Mouse (Mus musculus) heart, adult 11 months (tissue): ENCODE results near the gene Tpx2.

ENCODE experiments used
- DNase-seq: peaks from one replicate; pipeline ENCODE4 v3.0.0; 2022

Gene Tpx2

GRCm38 (mm10) chr2:152847815-152848302 is at the start of gene Tpx2:
Gene Tpx2 (plus strand): TSS chr2:152847964.
- DNase-seq, result peak; percentile 100

GRCm38 (mm10) chr2:152799954-152800761 is 47.6 kb upstream of the Tpx2 start:
- no peak for DNase-seq

- DNase-seq, result no peak
Measured at GRCm38 (mm10) chr2:152800762-152801113, 47.0 kb upstream of the Tpx2 start.

- no peak for DNase-seq
Measured at GRCm38 (mm10) chr2:152802303-152802702, 45.5 kb upstream of the Tpx2 start.

GRCm38 (mm10) chr2:152803081-152803480 is 44.7 kb upstream of the Tpx2 start:
- peak; percentile 90 for DNase-seq

- peak; percentile 96 for DNase-seq
Measured at GRCm38 (mm10) chr2:152804408-152805110, 43.2 kb upstream of the Tpx2 start.

GRCm38 (mm10) chr2:152805111-152805490 is 42.7 kb upstream of the Tpx2 start:
- peak; percentile 92 for DNase-seq

- peak; percentile 99 for DNase-seq
Measured at GRCm38 (mm10) chr2:152806037-152806436, 41.7 kb upstream of the Tpx2 start.

- peak; percentile 88 for DNase-seq
Measured at GRCm38 (mm10) chr2:152808178-152808577, 39.6 kb upstream of the Tpx2 start.

GRCm38 (mm10) chr2:152810158-152810941 is 37.4 kb upstream of the Tpx2 start:
- peak; percentile 97 for DNase-seq

- DNase-seq, result peak; percentile 92
Measured at GRCm38 (mm10) chr2:152811336-152812165, 36.2 kb upstream of the Tpx2 start.

GRCm38 (mm10) chr2:152813232-152813631 is 34.5 kb upstream of the Tpx2 start:
- DNase-seq, result no peak

GRCm38 (mm10) chr2:152814213-152814874 is 33.4 kb upstream of the Tpx2 start:
- DNase-seq, result peak; percentile 92

- DNase-seq, result peak; percentile 94
Measured at GRCm38 (mm10) chr2:152815879-152816656, 31.7 kb upstream of the Tpx2 start.

GRCm38 (mm10) chr2:152816657-152817348 is 31.0 kb upstream of the Tpx2 start:
- DNase-seq, result peak; percentile 89

GRCm38 (mm10) chr2:152817596-152818291 is 30.0 kb upstream of the Tpx2 start:
- peak; percentile 97 for DNase-seq

GRCm38 (mm10) chr2:152818679-152819078 is 29.1 kb upstream of the Tpx2 start:
- DNase-seq, result no peak

GRCm38 (mm10) chr2:152819097-152819624 is 28.6 kb upstream of the Tpx2 start:
- peak; percentile 88 for DNase-seq

GRCm38 (mm10) chr2:152819926-152820325 is 27.8 kb upstream of the Tpx2 start:
- DNase-seq, result peak; percentile 98
